Mouse (Mus musculus): Measurements from ENCODE around the gene Zdhhc21. TPM values are rescaled to one million over a fixed set of nuclear protein-coding genes. Genes with fewer than 3 reads are reported as not detected.

Gene Zdhhc21
- polyA plus RNA-seq (2017; shearing (Covaris generic)) = 13.1 TPM

GRCm38 (mm10) chr4:82859131-82860125 is at the start of gene Zdhhc21:
TSS of gene Zdhhc21 (minus strand) at chr4:82859958.

GRCm38 (mm10) chr4:82884636-82885534 is 25.1 kb upstream of the Zdhhc21 start, which contains the start of gene Cer1:
TSS of gene Cer1 (minus strand) at chr4:82885148.

Other genes starting within 250 kb of the Zdhhc21 start
- 0.10 TPM for gene Nfib, start 154.2 kb downstream of the Zdhhc21 start, polyA plus RNA-seq (2017; shearing (Covaris generic))
- not detected for gene Cer1, start 25.2 kb upstream of the Zdhhc21 start, polyA plus RNA-seq (2017; shearing (Covaris generic))
- gene Frem1, start 192.4 kb upstream of the Zdhhc21 start, polyA plus RNA-seq (2017; shearing (Covaris generic)) = not detected